Mouse (Mus musculus) heart, postnatal 0 days (tissue): Measurements from ENCODE around the gene Gm10668. TPM values are rescaled to one million over a fixed set of nuclear protein-coding genes. Genes with fewer than 3 reads are reported as not detected.
"Not testable (repeated sequence)": the region's sequence is repeated elsewhere in the genome, so short reads cannot be mapped to it uniquely, and the experiment has no call there.

ENCODE experiments used
- ATAC-seq: fragments of 200-750 bp; cut with Nextera tagmentation; 2 replicates; pipeline ENCODE4 v1.8.0; 2017; ENCODE audit warnings: low read depth, moderate number of reproducible peaks, moderate library complexity; ENCODE audit not compliant: insufficient read depth
- DNase-seq: peaks from one replicate; pipeline ENCODE4 v3.0.0-alpha.2; 2016; ENCODE audit warnings: low spot score
- H3K27ac ChIP-seq: fragments of 300-500 bp; sonication (generic); 2 replicates; pipeline ENCODE4 v1.5.1; 2014; ENCODE audit warnings: low read depth, mild to moderate bottlenecking
- H3K27me3 ChIP-seq: fragments of 300-500 bp; sonication (generic); 2 replicates; pipeline ENCODE4 v1.6.1; 2014; ENCODE audit warnings: low read length, mixed read lengths; ENCODE audit not compliant: control insufficient read depth, insufficient read depth
- H3K36me3 ChIP-seq: fragments of 300-500 bp; sonication (generic); replicated peaks from 2 replicates; pipeline ENCODE4 v1.6.1; 2014; ENCODE audit warnings: low read length, mixed read lengths; ENCODE audit not compliant: control insufficient read depth, insufficient read depth
- H3K4me1 ChIP-seq: fragments of 300-500 bp; sonication (generic); 2 replicates; pipeline ENCODE4 v1.6.1; 2014; ENCODE audit warnings: antibody characterized with exemption; ENCODE audit not compliant: control insufficient read depth, insufficient read depth
- H3K4me2 ChIP-seq: fragments of 300-500 bp; sonication (generic); 2 replicates; pipeline ENCODE4 v1.6.1; 2014; ENCODE audit warnings: low read depth, mild to moderate bottlenecking, low read length, moderate library complexity
- H3K4me3 ChIP-seq: fragments of 300-500 bp; sonication (generic); 2 replicates; pipeline ENCODE4 v1.5.1; 2014; ENCODE audit warnings: low read depth, low read length
- H3K9ac ChIP-seq: fragments of 300-500 bp; sonication (generic); replicated peaks from 2 replicates; pipeline ENCODE4 v1.6.1; 2014; ENCODE audit warnings: low read depth, low read length, mixed read lengths
- H3K9me3 ChIP-seq: fragments of 300-500 bp; sonication (generic); replicated peaks from 2 replicates; pipeline ENCODE4 v1.6.1; 2016; ENCODE audit warnings: low read length; ENCODE audit not compliant: control insufficient read depth
- WGBS: fragments of 180-500 bp; shearing (Covaris S2); extraction: QIAGEN DNeasy Blood & Tissue Kit; methylation state at CpG from one replicate; pipeline ENCODE4 v1.1.7; 2014; 5-methylcytosine and 5-hydroxymethylcytosine counted together
- polyA plus RNA-seq: library from polyadenylated mRNA; unstranded; fragments of >200 nt; fragmentation: Nextera tagmentation; extraction: Ambion mirVana; gene quantifications from 2 replicates; pipeline ENCODE4 v1.2.1, GENCODE M21; 2015
- total RNA-seq: library from RNA; depleted of rRNA; stranded (reverse); fragments of >200 nt; gene quantifications from 2 replicates; pipeline ENCODE4 v1.2.3, GENCODE M21; 2014; ENCODE audit warnings: low replicate concordance; rRNA removed

Gm10668 gene
- total RNA-seq (not detected in 2 replicates), polyA plus RNA-seq (not detected in 2 replicates)

DNA sequence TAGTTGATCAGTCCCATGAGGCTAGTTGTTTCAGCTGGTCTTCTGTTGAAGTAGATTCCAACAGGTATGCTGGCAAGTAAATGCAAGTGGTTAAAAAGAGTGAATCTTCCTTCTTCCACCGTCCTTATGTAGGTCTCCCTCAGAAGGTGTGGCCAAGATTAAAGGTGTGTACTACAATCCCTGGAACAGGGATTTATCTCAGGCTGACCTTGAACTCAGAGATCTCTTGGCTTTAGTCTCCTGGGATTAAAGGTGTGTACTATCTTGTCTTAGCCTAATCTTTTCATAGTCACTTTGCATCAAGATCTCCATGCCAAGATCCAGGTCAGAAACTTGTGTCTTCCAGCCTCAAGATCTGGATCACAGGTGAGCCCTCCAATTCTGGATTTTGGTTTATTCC is at the start of gene Gm10668:
Gene Gm10668, minus strand, starts transcription at position 101 of the 400 bp plus-strand sequence.
- not testable (repeated sequence) for H3K4me1 ChIP-seq, H3K27ac ChIP-seq, H3K9me3 ChIP-seq, H3K36me3 ChIP-seq, H3K4me2 ChIP-seq, H3K9ac ChIP-seq, DNase-seq, ATAC-seq, H3K4me3 ChIP-seq, H3K27me3 ChIP-seq
- no CpG with 5 or more reads among the region's 1 CpGs for WGBS

DNA sequence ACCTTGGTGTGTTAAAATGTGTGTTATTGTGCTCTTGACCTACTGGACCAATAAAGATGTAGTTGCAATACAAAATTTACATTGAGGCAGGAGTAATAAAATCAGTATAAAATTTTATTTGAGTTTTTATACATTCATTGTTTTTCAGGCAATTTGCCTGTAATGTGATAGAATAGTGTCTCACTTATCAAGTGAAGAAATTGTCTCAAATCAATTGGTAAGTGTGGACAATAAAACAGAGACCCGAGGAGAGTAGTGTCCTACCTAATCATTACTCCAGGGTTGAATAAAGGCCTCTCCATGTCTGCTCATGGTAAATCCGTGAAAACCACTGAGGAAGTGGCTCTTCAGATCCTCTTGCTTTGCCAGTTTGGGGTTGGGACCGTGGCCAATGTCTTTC is 40.5 kb upstream of the Gm10668 start, which contains the start of gene Vmn1r112:
Gene Vmn1r112, plus strand, starts transcription at position 301 of the 400 bp plus-strand sequence.
- not testable (repeated sequence) for ATAC-seq, H3K4me2 ChIP-seq, H3K4me3 ChIP-seq, H3K27ac ChIP-seq, H3K4me1 ChIP-seq, H3K9ac ChIP-seq, H3K9me3 ChIP-seq, DNase-seq, H3K27me3 ChIP-seq, H3K36me3 ChIP-seq
- WGBS = no CpG with 5 or more reads among the region's 3 CpGs

DNA sequence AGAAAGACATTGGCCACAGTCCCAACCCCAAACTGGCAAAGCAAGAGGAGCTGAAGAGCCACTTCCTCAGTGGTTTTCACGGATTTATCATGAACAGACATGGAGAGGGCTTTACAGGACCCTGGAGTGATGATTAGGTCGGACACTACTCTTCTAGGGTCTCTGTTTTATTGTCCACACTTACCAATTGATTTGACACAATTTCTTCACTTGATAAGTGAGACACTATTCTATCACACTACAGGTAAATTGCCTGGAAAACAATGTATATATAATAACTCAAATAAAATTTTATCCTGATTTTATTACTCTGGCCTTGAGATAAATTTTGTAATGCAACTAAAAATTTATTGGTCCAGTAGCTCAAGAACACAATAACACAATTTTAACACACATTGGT is 27.3 kb downstream of the Gm10668 start, which contains the start of gene Vmn1r111:
Gene Vmn1r111, minus strand, starts transcription at position 101 of the 400 bp plus-strand sequence.
- ATAC-seq, H3K9ac ChIP-seq, H3K27ac ChIP-seq, H3K27me3 ChIP-seq, DNase-seq, H3K4me3 ChIP-seq, H3K9me3 ChIP-seq, H3K36me3 ChIP-seq, H3K4me2 ChIP-seq, H3K4me1 ChIP-seq: not testable (repeated sequence)
- no CpG with 5 or more reads among the region's 2 CpGs for WGBS

Other genes starting within 250 kb of the Gm10668 start
- not detected in 2 replicates for gene Vmn1r103, start 220.1 kb downstream of the Gm10668 start, total RNA-seq
- not detected in 2 replicates for gene Vmn1r103, start 220.1 kb downstream of the Gm10668 start, polyA plus RNA-seq
- gene Vmn1r104, start 196.8 kb downstream of the Gm10668 start, total RNA-seq = not detected in 2 replicates
- gene Vmn1r104, start 196.8 kb downstream of the Gm10668 start, polyA plus RNA-seq = not detected in 2 replicates
- gene Gm5726, start 184.9 kb downstream of the Gm10668 start, total RNA-seq = not detected in 2 replicates
- gene Gm5726, start 184.9 kb downstream of the Gm10668 start, polyA plus RNA-seq = not detected in 2 replicates
- not detected in 2 replicates for gene Gm4141, start 154.4 kb downstream of the Gm10668 start, total RNA-seq
- gene Gm4141, start 154.4 kb downstream of the Gm10668 start, polyA plus RNA-seq = not detected in 2 replicates
- not detected in 2 replicates for gene Gm4513, start 131.6 kb downstream of the Gm10668 start, total RNA-seq
- not detected in 2 replicates for gene Gm4513, start 131.6 kb downstream of the Gm10668 start, polyA plus RNA-seq
- gene Vmn1r107, start 61.7 kb downstream of the Gm10668 start, total RNA-seq = not detected in 2 replicates
- not detected in 2 replicates for gene Vmn1r107, start 61.7 kb downstream of the Gm10668 start, polyA plus RNA-seq
- not detected in 2 replicates for gene Vmn1r111, start 27.4 kb downstream of the Gm10668 start, total RNA-seq
- not detected in 2 replicates for gene Vmn1r111, start 27.4 kb downstream of the Gm10668 start, polyA plus RNA-seq
- gene Vmn1r112, start 40.6 kb upstream of the Gm10668 start, total RNA-seq = not detected in 2 replicates
- not detected in 2 replicates for gene Vmn1r112, start 40.6 kb upstream of the Gm10668 start, polyA plus RNA-seq
- not detected in 2 replicates for gene Vmn1r113, start 56.7 kb upstream of the Gm10668 start, total RNA-seq
- not detected in 2 replicates for gene Vmn1r113, start 56.7 kb upstream of the Gm10668 start, polyA plus RNA-seq
- not detected in 2 replicates for gene Vmn1r114, start 81.6 kb upstream of the Gm10668 start, total RNA-seq
- gene Vmn1r114, start 81.6 kb upstream of the Gm10668 start, polyA plus RNA-seq = not detected in 2 replicates
- gene Vmn1r115, start 114.4 kb upstream of the Gm10668 start, total RNA-seq = not detected in 2 replicates
- not detected in 2 replicates for gene Vmn1r115, start 114.4 kb upstream of the Gm10668 start, polyA plus RNA-seq
- gene Vmn1r116, start 141.6 kb upstream of the Gm10668 start, total RNA-seq = not detected in 2 replicates
- not detected in 2 replicates for gene Vmn1r116, start 141.6 kb upstream of the Gm10668 start, polyA plus RNA-seq
- gene Vmn1r117, start 153.5 kb upstream of the Gm10668 start, total RNA-seq = not detected in 2 replicates
- gene Vmn1r117, start 153.5 kb upstream of the Gm10668 start, polyA plus RNA-seq = not detected in 2 replicates
- not detected in 2 replicates for gene Vmn1r118, start 181.7 kb upstream of the Gm10668 start, total RNA-seq
- gene Vmn1r118, start 181.7 kb upstream of the Gm10668 start, polyA plus RNA-seq = not detected in 2 replicates